Mouse (Mus musculus) cerebellum, adult 9-10 months (tissue): ENCODE data around the gene Psma3.
"Not testable (repeated sequence)": the region's sequence is repeated elsewhere in the genome, so short reads cannot be mapped to it uniquely, and the experiment has no call there.

ENCODE experiments used
- DNase-seq: peaks from one replicate; pipeline ENCODE4 v3.0.0; 2022

The Psma3 gene

GRCm38 (mm10) chr12:71003760-71004426 lies 29.5 kb downstream of the Psma3 start:
- DNase-seq = no peak

DNA sequence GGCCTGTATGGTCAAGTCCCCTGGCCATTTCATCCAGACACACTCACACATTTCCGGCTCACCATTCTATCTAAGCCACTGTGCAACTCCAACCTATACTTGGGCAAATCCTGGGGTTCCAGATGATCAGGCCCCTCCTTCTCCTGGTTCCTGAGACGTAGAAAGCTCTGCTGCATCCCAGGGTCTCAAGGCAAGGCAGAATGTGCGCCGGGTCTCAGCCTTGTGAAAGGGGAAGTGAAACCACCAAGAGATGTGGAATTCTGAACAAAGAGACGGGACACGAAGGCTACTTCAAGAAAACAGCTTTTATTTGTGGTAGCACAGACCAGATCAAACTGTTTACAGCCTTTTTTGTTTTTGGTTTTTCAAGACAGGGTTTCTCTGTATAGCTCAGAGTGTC lies 31.7 kb downstream of the Psma3 start:
- DNase-seq = no peak

DNA sequence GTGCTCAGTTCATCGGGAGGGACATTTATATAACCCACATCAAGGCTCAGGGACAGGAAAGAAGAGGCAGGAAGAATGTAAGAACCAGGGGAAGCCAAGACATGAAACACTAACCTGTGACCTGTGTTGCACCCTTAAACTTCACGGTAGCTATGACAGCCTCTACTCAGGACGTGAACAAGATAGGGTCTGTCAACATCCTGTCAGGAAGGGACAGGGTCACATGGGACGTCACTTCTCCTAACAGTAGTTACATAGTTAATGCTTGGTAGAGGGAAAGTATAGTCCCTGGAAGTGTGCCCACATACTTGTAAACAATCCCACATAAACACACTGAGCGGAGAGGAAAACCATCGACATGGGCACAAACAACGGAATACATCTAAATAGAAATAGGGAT lies 32.5 kb downstream of the Psma3 start:
- DNase-seq = no peak

GRCm38 (mm10) chr12:71009769-71010168 lies 35.3 kb downstream of the Psma3 start:
- no peak for DNase-seq

- peak; percentile 58 for DNase-seq
Measured at GRCm38 (mm10) chr12:71014845-71015362, 40.5 kb downstream of the Psma3 start.

DNA sequence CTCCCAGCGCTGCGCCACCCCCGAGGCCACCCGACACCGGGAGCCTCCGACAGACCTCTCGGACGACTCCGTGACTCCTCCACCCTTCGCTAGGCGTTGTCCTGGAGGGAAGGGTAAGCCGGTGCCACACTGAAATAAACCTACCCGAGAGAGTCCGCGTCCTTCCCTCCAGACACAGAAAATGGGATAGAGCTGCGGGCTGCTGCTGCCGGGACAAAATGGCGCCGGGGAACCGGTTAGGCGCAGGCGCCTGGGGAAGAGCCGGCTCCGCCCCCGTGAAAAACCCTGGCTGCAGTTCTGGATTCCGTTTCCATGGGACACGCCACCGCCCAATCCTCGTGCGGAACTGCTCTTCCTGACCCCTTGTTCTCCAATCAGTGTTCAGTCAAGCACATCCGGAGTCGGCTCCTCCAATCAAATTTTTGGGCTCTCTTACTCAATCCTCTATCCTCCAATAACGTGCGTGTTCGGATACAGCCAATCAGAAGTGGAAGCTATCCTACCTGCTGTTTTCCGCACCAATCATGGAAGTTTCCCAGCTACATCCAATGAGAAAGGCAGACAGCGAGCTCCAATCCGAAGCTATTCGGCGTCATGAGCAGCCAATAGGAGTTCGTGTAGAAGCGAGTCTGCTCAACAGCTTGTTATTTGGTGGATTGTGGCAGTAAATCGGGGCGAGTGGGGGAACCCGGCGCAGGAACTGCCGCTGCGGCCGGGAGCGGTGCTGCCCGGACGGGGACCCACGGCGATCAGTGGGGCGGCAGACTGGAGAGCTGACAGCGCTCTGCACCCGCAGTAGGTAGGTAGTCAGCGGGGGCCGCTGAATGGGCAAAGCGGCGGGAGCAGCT lies 41.2 kb downstream of the Psma3 start, which contains the start of gene Arid4a:
Gene Arid4a (plus strand): TSS at position 628 of the 848 bp plus-strand sequence.
- DNase-seq = peak; percentile 100

DNA sequence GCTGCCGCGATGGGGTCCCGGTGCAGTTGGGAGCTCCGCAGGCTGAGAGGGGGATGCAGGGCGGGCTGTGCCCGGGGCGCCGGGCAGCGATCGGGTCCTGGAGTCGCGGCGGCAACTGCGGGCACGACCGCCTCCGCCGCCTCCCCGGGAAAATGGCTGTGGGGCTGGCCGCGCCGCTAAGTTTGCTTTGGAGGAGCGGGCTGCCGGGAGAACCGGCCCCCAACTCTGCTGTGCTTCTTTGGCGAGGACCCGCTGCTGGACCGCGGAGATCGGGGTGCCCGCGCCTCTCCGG lies 41.7 kb downstream of the Psma3 start:
- DNase-seq = no peak

DNA sequence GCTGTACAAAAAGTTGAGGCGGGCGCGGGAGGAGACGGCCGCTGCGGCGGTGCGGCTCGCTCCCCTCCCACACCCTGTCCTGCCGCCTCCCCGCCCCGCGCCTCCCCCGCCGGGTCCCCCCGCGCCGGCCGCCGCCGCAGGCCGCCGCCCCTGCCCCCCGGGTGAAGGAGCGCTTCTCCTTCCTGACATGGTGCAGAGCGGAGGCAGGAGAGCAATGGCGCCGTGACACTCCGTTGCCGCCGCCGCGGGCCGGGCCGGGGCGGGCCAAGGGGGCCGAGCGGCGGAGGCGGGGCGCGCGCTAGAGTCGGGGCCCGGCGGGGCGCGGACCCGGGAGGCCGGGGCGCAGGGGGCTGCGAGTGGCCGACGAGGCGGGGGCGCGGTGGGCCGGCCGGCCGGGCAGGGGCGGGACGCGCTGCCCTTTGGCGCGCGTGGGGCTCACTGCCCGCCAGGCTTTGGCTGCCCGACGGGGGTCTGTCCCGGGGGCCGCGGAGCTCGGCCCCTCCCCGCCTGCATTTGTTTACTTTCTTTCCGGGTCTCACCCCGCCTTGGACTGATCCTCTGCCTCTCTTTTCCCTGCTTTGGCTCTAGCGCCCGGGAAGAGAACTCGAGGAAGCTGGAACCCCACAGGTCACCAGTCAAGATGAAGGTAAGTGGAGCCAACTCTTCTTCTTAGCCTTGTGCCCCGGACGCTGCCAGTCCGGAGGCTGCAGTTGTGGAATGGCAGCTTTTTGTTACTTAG lies 42.3 kb downstream of the Psma3 start:
- DNase-seq = peak; percentile 50

DNA sequence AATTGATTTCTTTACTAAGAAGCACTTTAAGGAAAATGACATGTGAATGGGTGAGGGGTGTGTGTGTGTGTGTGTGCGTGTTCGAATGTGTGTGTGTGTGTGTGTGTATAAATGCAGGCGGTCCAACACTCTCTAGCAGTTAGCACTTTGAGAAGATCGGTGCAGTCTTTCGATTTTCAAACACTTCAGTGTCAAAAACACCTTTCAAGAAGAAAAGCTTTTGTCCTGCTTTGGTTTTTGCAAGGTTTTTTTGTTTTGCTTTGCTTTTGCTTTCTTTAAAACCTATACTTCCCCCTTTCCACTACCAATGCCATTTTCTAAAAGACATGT lies 42.8 kb downstream of the Psma3 start:
- no peak for DNase-seq

DNA sequence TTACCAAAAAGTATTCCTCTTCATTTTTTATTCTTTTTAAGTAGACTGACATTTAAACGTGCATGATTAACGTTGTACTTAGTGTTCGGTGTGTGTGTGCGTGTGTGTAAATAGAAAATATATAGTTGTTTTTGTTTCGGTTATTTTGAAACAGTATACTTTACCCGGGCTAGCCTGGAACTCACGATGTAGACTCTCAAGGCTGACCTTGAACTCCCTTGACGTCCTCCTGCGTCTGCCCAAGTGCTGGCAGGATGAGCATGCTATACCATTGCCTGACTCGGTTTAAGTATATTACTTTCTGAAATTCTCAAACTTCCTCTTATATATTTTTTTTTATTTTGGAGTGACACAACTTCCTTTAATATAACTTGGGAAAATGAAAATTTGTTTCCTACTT lies 43.4 kb downstream of the Psma3 start:
- no peak for DNase-seq

DNA sequence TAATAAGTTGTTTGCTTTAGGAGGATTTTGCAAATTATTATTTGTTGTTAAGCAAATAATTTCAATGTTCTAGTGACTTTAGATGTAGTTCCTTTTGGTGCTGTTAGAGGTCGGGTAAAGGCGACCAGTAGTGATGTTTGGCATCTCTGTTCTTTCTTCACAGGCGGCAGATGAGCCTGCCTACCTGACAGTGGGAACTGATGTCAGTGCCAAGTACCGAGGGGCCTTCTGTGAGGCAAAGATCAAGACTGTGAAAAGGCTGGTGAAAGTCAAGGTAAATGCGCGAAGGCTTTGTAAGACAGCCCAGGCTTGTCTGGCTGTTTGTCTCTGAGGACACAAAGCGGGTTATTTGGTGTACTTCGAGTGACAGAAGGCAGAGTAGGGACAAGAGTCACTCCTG lies 44.8 kb downstream of the Psma3 start:
- peak; percentile 36 for DNase-seq

DNA sequence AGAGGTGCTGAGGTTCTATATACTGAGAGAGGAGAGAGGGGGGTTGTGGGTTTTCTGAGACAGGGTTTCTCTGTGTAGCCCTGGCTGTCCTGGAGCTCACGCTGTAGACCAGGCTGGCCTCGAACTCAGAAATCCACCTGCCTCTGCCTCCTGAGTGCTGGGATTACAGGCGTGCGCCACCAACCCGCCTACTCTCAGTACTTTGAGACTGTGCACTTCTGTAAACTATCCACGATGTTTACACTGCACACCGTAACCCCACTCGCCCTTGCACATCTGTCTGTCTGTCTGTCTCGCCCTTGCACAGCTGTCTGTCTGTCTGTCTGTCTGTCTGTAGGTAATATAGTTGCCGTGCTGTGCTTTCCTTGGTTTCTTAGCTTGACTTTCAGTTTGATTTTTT lies 50.0 kb downstream of the Psma3 start:
- no peak for DNase-seq

GRCm38 (mm10) chr12:71028265-71028664 lies 53.8 kb downstream of the Psma3 start:
- DNase-seq = not testable (repeated sequence)

- DNase-seq = no peak
Measured at GRCm38 (mm10) chr12:71030260-71030659, 55.8 kb downstream of the Psma3 start.

DNA sequence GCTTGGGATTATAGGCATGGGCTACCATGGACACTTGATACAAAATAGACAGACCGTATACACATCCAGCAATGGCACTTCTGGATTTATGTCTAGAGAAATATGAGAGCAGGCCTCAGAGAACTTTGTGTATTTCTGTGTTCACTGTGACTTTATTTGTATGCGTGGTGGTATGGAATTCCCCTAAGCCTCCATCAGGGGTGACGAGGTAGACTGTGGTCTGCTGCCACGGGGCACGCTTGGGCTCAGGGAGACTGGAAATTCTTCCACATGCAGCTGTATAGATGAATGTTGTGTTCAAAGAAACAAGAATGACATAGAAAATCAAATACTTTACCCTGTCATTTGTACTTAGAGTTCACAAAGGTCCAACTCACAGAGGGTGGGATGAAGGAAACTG lies 56.3 kb downstream of the Psma3 start:
- DNase-seq = no peak

GRCm38 (mm10) chr12:71035826-71036225 lies 61.4 kb downstream of the Psma3 start:
- DNase-seq = no peak

- DNase-seq = no peak
Measured at GRCm38 (mm10) chr12:71036729-71037404, 62.4 kb downstream of the Psma3 start.

GRCm38 (mm10) chr12:71040462-71040861 lies 66.0 kb downstream of the Psma3 start:
- no peak for DNase-seq

DNA sequence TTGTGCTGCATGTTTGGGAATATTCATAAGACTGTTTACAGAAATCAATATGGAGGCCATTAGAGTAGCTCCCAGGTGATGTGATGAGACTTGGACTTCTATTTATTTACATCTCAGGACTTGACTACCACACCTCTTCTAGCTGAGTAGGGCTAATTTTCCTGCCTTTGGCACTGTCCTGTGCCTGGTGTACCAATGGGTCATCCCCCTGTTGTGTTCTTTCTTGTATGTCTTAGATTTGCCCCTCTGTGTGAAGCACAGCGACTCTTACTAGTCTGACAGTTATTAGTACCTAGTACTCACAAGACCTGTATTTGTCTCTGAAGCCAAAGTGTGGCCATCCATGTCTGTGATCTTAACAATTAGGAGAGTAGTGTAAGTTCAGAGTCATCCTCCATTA lies 68.0 kb downstream of the Psma3 start:
- no peak for DNase-seq

DNA sequence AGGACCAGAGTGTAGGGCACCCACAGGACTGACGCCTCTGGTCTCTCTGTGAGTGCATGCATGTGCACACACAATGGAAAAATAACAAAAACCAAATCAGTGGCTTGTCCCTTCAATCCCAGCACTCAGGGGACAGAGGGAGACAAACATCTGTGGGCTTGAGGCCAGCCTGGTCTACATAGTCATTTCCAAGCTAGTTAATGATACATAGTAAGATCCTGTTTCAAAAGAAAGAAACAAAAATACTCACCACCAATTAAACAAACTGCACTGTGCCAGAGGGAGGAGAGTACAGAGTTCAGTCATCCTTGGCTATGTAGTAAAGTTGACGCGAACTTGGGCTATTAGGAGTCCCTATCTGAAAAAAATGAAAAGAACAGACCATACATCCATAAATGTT lies 69.2 kb downstream of the Psma3 start:
- no peak for DNase-seq

GRCm38 (mm10) chr12:71044488-71044887 lies 70.1 kb downstream of the Psma3 start:
- DNase-seq = no peak
